Mouse (Mus musculus): ENCODE data around the gene Mettl1.

GRCm38 (mm10) chr10:127075651-127076050 lies 34.4 kb downstream of the Mettl1 start:
- no peak for TF ChIP-seq CTCF (IDR thresholded peaks at IDR 0.05; ENCODE audit: low read depth, low read length)
- TF ChIP-seq POLR2A (IDR thresholded peaks at IDR 0.05; ENCODE audit: borderline replicate concordance, low read depth, low read length) = no peak
